Mouse (Mus musculus) intestine, postnatal 0 days (tissue): ENCODE measurements at regions not wholly inside any gene's neighbourhood (a gene's known extent, or its start where the extent isn't known, plus 50 kb on each side); places are given as distances from the start of the nearest gene placed in this dataset.
"Not testable (repeated sequence)": the region's sequence is repeated elsewhere in the genome, so short reads cannot be mapped to it uniquely, and the experiment has no call there.

Source experiments
- ATAC-seq: fragments of 200-750 bp; cut with Nextera tagmentation; 2 replicates; pipeline ENCODE4 v1.8.0; 2017; ENCODE audit warnings: mild to moderate bottlenecking, moderate TSS enrichment, moderate library complexity
- H3K27ac ChIP-seq: fragments of 300-500 bp; sonication (generic); 2 replicates; pipeline ENCODE4 v1.5.1; 2014; ENCODE audit warnings: mild to moderate bottlenecking, low read depth, low read length, moderate library complexity
- H3K27me3 ChIP-seq: fragments of 300-500 bp; sonication (generic); replicated peaks from 2 replicates; pipeline ENCODE4 v1.6.1; 2014; ENCODE audit warnings: low read length, mixed read lengths; ENCODE audit not compliant: control insufficient read depth, insufficient read depth
- H3K36me3 ChIP-seq: fragments of 300-500 bp; sonication (generic); 2 replicates; pipeline ENCODE4 v1.6.1; 2014; ENCODE audit warnings: mild to moderate bottlenecking, moderate library complexity; ENCODE audit not compliant: control insufficient read depth, insufficient read depth
- H3K4me1 ChIP-seq: fragments of 300-500 bp; sonication (generic); replicated peaks from 2 replicates; pipeline ENCODE4 v1.6.1; 2014; ENCODE audit warnings: antibody characterized with exemption, low read length, mixed read lengths; ENCODE audit not compliant: control insufficient read depth, insufficient read depth
- H3K4me2 ChIP-seq: fragments of 300-500 bp; sonication (generic); replicated peaks from 2 replicates; pipeline ENCODE4 v1.6.1; 2014; ENCODE audit warnings: low read depth, mild to moderate bottlenecking, moderate library complexity
- H3K4me3 ChIP-seq: fragments of 300-500 bp; sonication (generic); 2 replicates; pipeline ENCODE4 v1.5.1; 2014; ENCODE audit warnings: low read depth, low read length
- H3K9ac ChIP-seq: fragments of 300-500 bp; sonication (generic); 2 replicates; pipeline ENCODE4 v1.6.1; 2014; ENCODE audit warnings: mild to moderate bottlenecking, low read depth, low read length
- H3K9me3 ChIP-seq: fragments of 300-500 bp; sonication (generic); 2 replicates; pipeline ENCODE4 v1.6.1; 2016; ENCODE audit warnings: mixed run types; ENCODE audit not compliant: control insufficient read depth
- CTCF ChIP-seq: sonication (generic); IDR thresholded peaks from 2 replicates; pipeline ENCODE4 v1.5.1; 2016; ENCODE audit warnings: low read depth, mild to moderate bottlenecking, control low read depth, antibody characterized with exemption, moderate library complexity
- WGBS: fragments of 180-500 bp; shearing (Covaris S2); extraction: QIAGEN DNeasy Blood & Tissue Kit; methylation state at CpG from one replicate; pipeline ENCODE4 v1.1.7; 2014; 5-methylcytosine and 5-hydroxymethylcytosine counted together

GRCm38 (mm10) chr3:6809381-6809950 is 189.2 kb upstream of the 1700008P02Rik start:
- 58% methylated on average over 2 of the region's 2 CpGs for WGBS
- TF ChIP-seq CTCF, result no peak

GRCm38 (mm10) chr3:6800092-6800716 is 180.0 kb upstream of the 1700008P02Rik start:
- 94% methylated on average over 33 of the region's 37 CpGs for WGBS
- ATAC-seq, H3K4me2 ChIP-seq, H3K9me3 ChIP-seq, H3K27ac ChIP-seq, H3K4me3 ChIP-seq, H3K36me3 ChIP-seq, H3K4me1 ChIP-seq, H3K9ac ChIP-seq, H3K27me3 ChIP-seq: not testable (repeated sequence)

More at GRCm38 (mm10) chr3:6809381-6809950, 189.2 kb upstream of the 1700008P02Rik start:
- H3K9ac ChIP-seq, result no peak overlapping the region
- no peaks in the 10 kb centered on the region for H3K9me3 ChIP-seq
- H3K4me2 ChIP-seq, result no peak overlapping the region
- no peak for ATAC-seq
- H3K4me3 ChIP-seq, result no peak overlapping the region
- no peaks in the 10 kb centered on the region for H3K36me3 ChIP-seq
- H3K27me3 ChIP-seq, result no peaks in the 10 kb centered on the region
- no peaks in the 10 kb centered on the region for H3K4me1 ChIP-seq
- H3K27ac ChIP-seq, result no peak overlapping the region

- Histone ChIP-seq H3K4me3 (no peak overlapping the region), H3K9ac (no peak overlapping the region), H3K9me3 (no peaks in the 10 kb centered on the region), H3K36me3 (no peaks in the 10 kb centered on the region), H3K4me1 (no peaks in the 10 kb centered on the region), H3K4me2 (no peak overlapping the region), H3K27ac (no peak overlapping the region), H3K27me3 (no peaks in the 10 kb centered on the region)
- 74% methylated on average over 2 of the region's 2 CpGs for WGBS
- TF ChIP-seq CTCF, result no peak
- no peak for ATAC-seq
Observed at GRCm38 (mm10) chr3:6768506-6768905, 148.3 kb upstream of the 1700008P02Rik start.

GRCm38 (mm10) chr3:6768085-6768484 is 147.8 kb upstream of the 1700008P02Rik start:
- not testable (repeated sequence) for H3K36me3 ChIP-seq, H3K27ac ChIP-seq, H3K4me1 ChIP-seq, H3K4me2 ChIP-seq, ATAC-seq, H3K27me3 ChIP-seq, H3K4me3 ChIP-seq, H3K9me3 ChIP-seq, H3K9ac ChIP-seq

GRCm38 (mm10) chr3:6759172-6759571 is 138.9 kb upstream of the 1700008P02Rik start:
- no peaks in the 10 kb centered on the region for H3K36me3 ChIP-seq
- H3K9ac ChIP-seq, result no peak overlapping the region
- no peaks in the 10 kb centered on the region for H3K9me3 ChIP-seq
- H3K4me2 ChIP-seq, result no peak overlapping the region
- H3K4me1 ChIP-seq, result no peaks in the 10 kb centered on the region
- H3K27me3 ChIP-seq, result no peaks in the 10 kb centered on the region
- TF ChIP-seq CTCF, result no peak
- H3K4me3 ChIP-seq, result no peak overlapping the region
- H3K27ac ChIP-seq, result no peak overlapping the region
- 62% methylated on average over 1 of the region's 1 CpGs for WGBS
- ATAC-seq, result no peak

GRCm38 (mm10) chr3:6757562-6757961 is 137.3 kb upstream of the 1700008P02Rik start:
- ATAC-seq, result no peak
- Histone ChIP-seq H3K4me3 (no peak overlapping the region), H3K9ac (no peak overlapping the region), H3K27ac (no peak overlapping the region), H3K9me3 (no peaks in the 10 kb centered on the region), H3K27me3 (no peaks in the 10 kb centered on the region), H3K4me2 (no peak overlapping the region), H3K36me3 (no peaks in the 10 kb centered on the region), H3K4me1 (no peaks in the 10 kb centered on the region)
- no peak for TF ChIP-seq CTCF

GRCm38 (mm10) chr3:6750746-6751145 is 130.5 kb upstream of the 1700008P02Rik start:
- H3K4me2 ChIP-seq, H3K27ac ChIP-seq, H3K9me3 ChIP-seq, H3K36me3 ChIP-seq, H3K27me3 ChIP-seq, H3K4me3 ChIP-seq, H3K9ac ChIP-seq, ATAC-seq, H3K4me1 ChIP-seq: not testable (repeated sequence)
- 62% methylated on average over 6 of the region's 6 CpGs for WGBS
